Mouse (Mus musculus): ENCODE measurements around the gene Slc9a9.
A peak's percentile ranks its signal among the peaks of the same experiment; 100 is the strongest.

Slc9a9 gene

DNA sequence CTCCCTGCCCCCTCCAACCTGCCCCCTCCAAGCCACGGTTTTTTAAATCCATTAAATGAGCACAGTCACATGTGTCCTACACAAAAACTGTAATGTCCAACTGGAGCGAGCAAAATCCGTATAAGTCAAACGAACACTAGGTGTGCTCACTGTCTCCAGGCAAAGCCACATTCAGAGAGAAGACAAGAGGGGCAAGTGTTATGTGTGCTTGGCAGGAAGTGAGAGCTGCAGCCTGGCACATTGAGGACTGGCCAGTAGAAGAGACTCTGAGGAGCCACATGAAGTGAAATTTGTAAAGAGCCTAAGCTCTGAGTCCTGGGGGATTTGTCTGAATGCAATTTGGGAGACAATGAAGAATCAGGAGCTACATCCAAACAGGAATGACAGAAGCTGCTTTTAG lies 481.3 kb downstream of the Slc9a9 start:
- no peak for DNase-seq (ENCODE audit: low spot score in 2 of 2)

DNA sequence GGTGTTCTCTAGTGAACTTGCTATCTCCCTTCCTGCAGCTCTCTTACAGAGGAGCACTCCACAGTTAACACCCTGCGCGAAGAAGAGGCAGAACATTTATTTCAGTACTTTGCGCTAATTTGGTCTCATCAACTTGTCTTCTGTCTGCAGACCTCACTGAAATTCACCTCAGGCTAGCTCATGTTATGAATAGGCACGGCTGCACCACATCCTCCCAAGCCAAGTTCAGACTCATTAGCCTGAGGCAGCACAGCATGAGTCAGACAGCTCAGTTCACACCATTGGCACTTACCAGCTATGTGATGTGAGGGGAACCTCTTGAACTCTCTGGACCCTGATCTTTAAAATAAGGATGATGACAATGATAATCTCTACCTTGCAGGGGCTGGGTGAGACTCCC lies 482.0 kb downstream of the Slc9a9 start:
- DNase-seq (ENCODE audit: low spot score in 2 of 2): no peak

DNA sequence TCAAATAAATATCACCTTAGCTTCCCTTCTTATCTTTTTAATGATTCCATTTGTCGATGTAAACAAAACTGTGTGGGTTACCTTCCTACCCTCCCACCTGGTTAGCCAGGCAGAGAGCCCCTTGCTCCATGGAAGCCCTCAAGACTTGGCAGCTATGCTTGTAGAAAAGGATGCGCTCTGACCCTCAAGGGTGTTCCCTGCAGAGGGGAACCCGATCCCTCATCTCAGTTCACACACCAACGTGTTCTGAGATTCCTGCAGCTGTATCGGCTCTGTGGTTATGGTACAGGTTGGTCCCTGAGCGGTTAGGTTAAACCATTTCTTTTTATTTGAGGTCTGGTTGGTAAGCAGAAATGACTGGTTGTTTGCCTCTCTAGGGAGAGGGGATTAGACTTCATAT lies 484.3 kb downstream of the Slc9a9 start:
- no peak for DNase-seq (ENCODE audit: low spot score in 2 of 2)

DNA sequence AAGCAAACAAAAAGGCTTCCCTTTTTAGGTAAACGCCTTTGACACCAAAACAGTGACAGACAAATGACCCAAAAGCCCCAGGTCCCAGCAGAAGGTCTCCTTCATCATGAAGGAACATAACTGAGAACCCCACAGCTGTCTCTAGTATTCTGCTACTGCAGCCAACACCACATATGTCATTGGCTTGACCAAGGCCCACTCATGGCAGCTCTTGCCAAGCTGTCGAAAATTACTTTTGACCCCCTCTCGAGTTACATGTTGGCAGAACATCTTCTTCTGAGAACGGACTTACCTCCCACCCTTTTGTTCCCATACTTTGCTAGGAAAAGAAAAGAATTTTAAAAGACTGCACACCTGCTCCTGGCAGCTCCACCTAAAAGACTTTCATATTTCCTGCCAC lies 488.2 kb downstream of the Slc9a9 start:
- no peak for DNase-seq (ENCODE audit: low spot score in 2 of 2)

DNA sequence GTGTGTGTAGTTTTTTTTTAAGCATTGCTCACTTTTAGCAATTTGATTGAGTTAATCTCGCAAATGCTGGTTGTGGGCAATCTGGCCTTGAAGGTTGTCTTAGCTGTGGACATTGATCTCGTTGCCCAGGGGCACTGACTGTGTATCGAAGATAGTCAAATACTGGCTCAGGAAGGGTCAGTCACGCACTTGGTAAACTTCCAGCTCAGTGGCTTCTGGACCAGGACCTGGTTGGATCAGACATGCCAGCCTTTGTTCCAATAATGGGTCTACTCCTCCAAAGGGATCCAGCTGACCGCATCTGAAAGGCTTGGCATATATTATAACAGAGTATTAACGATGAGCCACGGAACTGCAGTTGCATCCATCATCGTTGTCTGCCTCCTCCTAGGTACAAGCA lies 489.2 kb downstream of the Slc9a9 start:
- no peak for DNase-seq (ENCODE audit: low spot score in 2 of 2)

DNA sequence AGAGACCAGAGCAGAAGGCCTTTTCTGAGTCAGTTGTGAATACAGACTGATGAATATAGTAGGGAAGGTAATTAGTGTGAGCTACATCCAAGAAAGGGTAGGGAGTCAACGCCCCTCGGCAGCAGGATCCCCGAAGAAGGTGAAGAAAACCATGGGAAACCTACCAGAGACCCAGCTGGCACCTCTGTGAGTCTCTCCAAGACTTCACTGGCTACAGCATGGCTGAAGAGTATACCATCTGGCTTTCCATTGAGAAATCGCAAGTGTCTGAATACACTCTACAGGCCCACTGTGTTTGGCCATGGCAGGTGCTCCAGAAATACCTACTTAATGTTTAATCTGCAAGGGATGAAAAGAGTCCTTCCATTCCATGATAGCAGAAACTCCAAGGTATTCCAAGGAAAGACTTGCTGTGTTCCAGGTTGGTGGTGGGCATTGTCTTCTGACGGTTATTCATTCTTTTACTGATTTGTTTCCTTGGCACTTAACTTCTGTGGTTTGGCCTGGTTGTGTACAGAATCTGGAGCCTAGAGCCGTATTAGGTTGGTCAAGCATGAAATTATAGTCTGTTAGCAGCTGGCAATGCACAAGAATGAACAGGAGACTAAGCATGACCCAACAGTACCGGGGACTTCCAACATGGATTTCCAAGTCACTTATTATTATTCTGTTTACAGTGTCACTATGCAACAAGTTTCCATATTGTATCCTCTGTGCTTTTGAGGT lies 491.0 kb downstream of the Slc9a9 start:
- peak in 1 of 2 experiments; percentile 18 for DNase-seq (ENCODE audit: low spot score in 2 of 2)

DNA sequence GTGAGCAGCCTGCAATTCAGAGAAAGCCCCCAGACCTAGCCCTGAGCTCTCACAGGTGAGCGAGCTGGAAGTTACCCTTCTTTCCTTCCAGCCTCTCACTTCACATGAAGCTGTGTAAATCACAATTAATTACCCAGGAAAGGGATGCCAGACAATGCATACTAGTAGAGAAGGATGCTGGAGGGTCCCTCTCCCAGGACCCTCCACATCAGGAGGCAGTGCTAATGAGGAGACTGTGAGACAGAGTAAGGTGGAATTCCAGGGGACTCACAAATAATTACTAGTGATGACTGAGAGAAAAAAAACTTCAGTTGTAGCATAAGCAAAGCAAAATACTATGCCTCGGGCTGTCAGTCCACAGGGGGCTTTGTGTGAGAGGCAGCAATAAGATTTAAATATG lies 492.0 kb downstream of the Slc9a9 start:
- no peak for DNase-seq (ENCODE audit: low spot score in 2 of 2)

DNA sequence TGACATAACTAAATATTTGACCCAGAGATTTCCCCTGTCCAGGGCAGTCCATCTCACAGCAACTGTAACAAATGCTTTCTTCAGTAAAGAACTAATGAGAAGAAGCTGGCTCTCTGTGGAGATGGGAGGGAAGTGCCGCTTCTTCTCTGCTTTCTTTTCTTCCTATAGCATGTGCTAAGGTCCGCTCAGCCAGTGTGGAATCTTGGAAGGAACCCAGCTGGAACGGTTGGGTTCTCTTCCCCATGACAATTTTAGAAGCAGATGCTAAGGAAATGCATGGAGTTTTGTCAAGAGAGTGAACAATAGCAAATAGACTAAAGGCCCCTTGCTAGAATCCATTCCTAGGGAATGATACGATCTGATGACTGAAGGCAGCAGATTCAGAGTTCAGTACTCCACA lies 496.5 kb downstream of the Slc9a9 start:
- no peak for DNase-seq (ENCODE audit: low spot score in 2 of 2)

DNA sequence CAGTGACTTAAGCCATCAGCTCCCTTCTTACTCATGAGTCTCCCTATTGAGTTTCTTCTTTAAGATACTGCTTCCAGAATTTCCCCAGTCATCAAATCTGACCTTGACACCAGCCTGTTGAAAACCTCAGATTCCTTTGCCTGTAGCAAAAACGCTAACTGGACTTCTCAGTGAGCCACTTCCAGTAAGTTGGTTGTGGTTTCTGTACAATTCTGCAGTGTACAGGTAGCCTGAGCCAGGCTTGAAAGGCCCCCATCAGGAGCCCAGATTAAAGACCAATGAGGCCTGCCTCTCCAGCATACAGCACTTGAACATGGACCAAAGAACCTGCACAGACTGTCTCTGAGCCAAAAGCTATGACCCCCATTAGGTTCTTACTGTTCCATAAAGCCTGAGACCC lies 498.1 kb downstream of the Slc9a9 start:
- no peak for DNase-seq (ENCODE audit: low spot score in 2 of 2)

DNA sequence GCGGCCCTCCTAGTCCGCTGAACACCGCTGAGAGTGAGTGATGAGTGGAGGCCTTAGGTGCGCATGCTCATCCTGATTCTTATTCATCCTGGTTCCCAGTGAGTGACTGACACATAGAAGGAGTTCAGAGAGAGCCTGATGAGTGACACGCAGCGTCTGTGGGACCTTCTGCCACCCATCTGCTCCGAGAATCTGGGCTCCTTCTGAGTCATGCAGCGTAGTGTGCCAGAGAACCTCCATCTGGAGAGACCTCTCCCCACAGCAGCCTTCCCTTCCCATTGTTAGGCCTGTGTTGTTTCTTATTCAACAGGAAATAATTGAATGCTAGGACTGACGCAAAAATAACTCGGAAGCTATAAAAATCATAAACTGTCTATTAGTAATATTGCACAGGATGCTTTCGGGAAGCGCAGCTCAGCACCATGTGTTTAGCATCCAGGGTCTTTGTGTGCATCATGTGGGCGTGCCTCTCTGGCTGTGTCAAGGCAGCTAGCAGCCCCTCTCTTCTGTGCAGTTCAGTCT lies 498.8 kb downstream of the Slc9a9 start:
- peak in 1 of 2 experiments; percentile 40 for DNase-seq (ENCODE audit: low spot score in 2 of 2)

DNA sequence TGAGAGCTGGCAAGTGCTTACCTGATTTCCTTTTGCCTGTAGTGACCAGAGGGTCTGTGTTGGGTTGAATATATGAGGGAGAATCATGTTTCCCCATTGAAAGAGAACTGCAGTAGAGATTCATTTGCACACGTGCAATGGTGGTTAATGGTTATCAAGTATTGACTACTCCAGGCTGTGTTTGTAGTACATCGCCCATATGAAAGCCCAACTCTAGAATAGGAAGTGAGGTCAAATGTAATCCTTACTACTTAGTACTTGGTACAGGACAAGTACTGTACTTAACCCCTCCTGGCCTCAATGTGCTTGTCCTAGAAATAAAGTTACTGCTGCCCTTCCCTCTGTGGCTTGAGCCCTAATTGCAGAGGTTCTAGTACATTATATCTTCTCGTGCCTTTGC lies 508.5 kb downstream of the Slc9a9 start:
- no peak for DNase-seq (ENCODE audit: low spot score in 2 of 2)

DNA sequence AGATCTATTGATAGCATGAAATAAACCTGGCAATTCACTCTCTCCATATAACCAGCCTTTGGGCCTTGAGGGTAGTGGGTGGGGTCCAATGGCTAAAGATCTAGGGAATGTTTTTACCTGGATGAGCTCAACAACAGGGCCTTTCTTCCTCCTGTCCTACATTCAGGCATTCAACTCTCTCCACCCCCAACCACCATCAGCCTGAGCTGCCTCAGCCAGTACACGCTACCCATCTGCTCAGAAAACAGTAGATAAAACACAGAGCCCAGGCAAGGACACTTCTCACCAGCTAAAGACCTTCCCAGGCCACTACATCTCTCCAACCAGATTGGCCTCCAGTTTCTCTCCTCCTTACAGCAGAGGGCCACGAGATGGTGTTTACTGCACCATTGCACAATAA lies 510.3 kb downstream of the Slc9a9 start:
- DNase-seq (ENCODE audit: low spot score in 2 of 2): no peak

DNA sequence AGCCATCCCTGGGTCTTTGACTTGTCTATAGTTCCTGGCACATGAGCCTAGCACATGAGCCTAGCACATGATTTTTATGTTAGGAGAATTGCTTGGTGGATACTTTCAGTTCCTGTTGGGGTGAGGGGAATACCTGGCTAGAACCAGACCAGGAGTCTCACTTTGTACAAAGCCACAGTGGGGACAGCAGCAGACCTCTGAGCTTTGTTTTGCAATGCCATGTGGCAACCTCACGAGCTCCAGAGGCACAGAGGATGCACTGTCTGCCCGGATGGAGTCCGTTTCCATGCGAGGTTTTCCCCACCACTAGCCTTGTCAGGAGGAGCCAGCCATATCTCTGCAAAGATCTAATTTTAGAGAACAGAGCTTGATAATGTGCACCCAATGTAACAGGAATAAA lies 510.9 kb downstream of the Slc9a9 start:
- DNase-seq (ENCODE audit: low spot score in 2 of 2): no peak

DNA sequence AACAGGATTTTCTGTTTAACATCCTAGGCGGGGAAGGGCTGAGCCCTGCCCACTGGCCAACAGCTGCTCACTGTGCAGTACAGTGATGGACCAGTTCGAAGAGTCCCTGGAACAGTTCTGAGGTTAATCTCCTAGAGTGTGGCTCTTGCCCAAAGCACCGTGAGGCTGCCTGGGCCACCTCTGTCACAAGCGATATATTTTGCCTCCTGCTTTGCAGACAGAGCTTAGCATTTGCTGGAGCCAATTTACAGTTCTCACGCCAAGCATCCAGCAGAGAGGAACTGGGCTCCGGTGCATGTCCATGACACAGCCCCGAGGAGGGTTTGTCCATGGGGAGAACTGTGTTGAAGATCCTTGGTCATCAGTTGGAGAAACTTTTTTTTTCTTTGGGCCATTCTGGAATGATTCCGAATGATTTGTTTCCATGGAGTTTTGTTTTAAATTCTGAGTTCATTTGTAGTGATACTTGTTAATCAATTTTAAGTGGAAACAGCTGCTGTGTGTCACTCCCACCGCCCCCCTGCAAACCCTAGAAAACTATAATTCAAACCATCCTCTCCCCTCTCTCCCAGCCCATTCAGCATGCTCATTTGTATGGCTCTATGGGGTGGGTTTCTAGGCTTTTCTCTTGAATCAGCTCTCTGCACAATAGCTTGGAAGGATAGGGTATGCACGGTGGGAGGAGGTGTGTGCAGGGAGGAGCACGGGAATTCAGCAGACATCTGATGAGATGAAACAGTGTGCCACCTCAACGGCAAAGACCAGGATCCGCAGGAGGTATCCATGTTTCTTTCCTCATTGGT lies 511.7 kb downstream of the Slc9a9 start:
- DNase-seq (ENCODE audit: low spot score in 2 of 2): no peak

DNA sequence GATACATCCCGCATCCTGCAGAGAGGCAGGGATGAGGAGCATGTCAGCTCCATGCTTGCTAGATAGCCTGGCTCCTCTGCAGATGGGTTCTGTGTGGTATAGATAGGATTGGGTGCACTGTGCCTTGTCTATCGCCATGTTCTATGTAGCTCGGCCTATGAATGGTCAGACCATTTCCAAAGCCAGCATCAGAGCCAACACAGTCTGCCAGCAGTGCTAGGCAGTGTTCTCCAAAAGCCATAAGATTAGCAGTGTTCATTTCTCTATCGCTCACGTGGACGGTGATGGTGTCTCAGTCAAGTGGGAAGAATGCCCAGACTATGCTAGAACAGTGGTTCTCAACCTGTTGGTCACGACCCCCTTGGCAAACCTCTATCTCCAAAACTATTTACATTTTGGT lies 512.6 kb downstream of the Slc9a9 start:
- no peak for DNase-seq (ENCODE audit: low spot score in 2 of 2)

DNA sequence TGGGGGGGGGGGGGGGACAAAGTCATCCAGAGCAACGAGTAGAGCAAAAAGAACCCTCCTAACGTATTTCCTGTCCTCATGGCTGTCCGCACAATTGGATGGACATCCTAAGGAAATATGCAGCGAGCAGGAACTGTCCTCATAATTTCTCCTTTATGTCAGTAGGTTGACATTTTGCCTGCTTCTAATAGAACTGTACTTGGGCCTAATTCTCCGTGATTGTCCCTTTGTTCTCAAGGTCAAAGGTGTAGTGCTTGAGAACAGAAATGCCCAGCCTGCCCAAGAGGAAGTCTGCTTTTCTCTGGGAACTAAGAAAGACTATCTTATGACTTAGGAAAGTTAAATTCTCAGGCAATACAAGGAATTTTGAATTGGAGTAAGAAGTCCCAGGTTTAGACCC lies 514.7 kb downstream of the Slc9a9 start:
- no peak for DNase-seq (ENCODE audit: low spot score in 2 of 2)

DNA sequence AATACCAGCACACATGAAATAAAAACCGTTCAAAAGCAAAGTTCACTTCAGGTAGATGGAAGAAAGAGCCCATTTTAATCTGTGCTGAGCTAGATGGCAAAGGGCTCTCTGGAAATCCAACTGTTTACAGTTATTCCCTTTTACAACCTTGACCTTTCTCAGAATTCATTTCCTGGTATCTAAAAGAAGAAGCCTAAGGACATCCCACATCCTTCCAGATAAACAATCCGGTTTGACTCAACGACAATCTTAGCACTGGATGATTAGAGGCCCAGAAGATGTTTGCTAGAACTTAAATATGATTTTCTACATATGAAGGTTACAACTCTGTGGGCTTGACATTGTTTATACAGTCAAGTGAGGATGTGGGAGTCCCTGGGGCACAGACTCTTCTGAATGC lies 516.1 kb downstream of the Slc9a9 start:
- no peak for DNase-seq (ENCODE audit: low spot score in 2 of 2)

DNA sequence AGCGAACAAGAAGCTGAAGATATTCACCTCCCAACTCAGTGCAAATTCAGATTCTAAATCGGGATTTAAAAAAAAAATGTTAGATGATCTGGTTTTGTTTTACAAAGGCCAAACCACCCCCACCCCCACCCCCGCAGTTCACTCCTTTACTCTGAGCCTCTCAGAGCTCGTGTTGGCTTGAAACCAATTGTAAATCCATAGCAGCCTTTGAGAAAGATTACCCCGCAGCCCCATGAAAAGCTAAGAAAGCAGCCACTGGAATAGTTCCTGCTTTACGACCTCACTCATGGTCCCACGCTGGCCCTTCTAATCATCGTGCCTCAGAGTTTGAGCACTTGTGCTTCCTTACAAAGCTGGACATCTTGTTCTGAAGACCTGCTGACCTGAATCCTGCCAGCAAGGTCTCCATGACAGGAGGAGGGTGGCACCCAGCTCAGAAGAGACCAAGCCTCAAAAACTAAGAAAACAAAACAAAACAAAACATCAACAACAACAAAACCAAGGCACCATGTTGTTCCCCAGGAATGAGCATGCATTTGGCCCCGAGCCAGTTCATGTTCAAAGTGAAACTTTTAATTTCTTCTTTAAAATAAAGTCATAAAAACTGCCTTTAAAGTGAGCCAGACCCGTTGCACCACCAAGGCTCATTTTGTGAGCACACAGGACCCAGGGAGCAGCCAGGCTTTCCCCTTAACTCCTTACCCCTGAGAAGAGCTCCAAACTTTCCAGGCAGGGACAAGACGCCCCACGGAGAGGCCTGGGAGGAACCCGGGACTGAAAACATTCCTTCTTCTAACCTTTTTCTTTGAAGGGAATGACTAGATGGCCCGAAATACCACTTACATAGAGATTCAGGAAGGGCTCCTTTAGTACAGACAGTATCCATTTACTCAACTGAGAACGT lies 516.9 kb downstream of the Slc9a9 start:
- DNase-seq (ENCODE audit: low spot score in 2 of 2): no peak

DNA sequence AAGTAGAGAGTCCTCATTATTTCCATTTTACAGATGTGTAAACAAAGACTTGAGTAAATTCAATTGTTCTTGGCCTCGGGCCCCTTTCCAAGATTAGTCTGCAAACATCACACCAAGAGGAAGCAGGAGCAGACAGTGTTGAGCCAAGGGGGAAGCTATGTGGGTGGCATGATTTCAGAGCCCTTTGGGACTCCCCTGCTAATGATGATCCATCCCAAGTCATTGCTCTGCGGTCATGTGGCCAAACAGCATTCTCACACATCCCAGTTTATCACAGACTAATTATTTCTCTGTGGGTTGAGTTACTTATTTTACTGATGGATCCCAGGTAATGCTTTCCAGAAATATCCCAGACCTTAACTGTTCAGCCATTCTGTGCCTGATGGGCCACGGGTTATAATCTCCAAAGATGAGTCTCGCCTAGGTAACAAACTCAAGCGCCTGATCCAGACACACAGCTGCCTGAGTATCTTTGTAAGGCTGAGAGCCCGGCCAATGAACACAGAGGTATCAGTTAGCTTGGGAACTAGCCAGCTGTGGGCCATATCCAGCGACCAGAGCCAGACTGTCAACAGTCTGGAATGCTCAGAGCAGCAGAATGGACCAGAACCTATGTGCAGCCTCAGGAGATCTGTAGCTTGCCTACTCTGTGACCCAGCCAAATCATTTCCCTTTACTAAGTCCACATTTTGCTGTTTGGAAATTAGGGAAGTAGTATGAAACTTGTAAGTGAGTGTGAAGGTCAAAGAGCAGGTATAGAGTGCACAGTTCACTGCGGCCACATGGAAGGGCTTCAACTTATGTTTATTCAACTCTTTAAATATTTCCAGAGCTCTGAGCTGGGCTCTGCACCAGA lies 518.9 kb downstream of the Slc9a9 start:
- DNase-seq (ENCODE audit: low spot score in 2 of 2): no peak

DNA sequence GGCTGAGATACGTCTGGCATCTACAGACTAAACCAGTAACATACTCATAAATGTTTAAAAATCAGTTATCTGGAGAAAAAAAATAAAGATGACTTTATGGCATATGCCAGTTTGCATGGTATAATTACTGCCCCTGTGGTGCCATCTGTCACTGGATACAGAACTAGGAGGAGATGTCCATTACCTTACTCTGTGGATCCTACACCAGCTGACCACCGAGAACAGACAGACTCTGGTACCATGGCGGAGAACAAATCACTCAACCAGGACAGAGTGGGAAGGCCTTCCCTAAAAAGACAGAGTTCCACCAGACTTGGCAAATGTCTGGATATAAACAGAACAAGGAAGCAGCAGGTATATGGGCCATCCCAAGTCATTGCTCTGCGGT lies 519.5 kb downstream of the Slc9a9 start:
- DNase-seq (ENCODE audit: low spot score in 2 of 2): no peak

DNA sequence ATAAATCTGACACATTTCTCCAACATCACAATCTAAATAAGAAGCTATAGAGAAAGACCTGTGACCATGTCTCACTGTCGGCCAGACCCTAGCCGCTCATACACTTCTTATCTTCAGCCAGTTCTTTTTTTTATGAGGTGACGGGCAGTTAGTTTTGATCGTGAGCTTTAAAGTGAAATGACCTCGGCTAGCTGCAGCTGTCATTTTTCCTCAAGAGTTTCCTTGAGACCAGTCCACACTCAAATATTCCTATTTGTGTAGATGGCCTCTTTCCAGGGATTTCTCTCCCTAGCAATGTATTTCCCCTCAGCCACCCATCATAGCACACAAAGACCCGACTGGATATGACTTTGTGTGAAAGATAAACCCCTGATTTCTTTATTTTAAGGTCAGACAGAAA lies 521.7 kb downstream of the Slc9a9 start:
- no peak for DNase-seq (ENCODE audit: low spot score in 2 of 2)
